Mouse (Mus musculus) midbrain, postnatal 0 days (tissue): ENCODE measurements at regions not wholly inside any gene's neighbourhood (a gene's known extent, or its start where the extent isn't known, plus 50 kb on each side); places are given as distances from the start of the nearest gene placed in this dataset.

Experiments
- ATAC-seq: fragments of 200-750 bp; cut with Nextera tagmentation; 2 replicates; pipeline ENCODE4 v1.8.0; 2017; ENCODE audit warnings: moderate number of reproducible peaks, mild to moderate bottlenecking, moderate TSS enrichment, moderate library complexity; ENCODE audit not compliant: low FRiP score
- DNase-seq: peaks from one replicate; pipeline ENCODE4 v3.0.0-alpha.2; 2015; ENCODE audit warnings: low spot score
- H3K27ac ChIP-seq: fragments of 300-500 bp; sonication (generic); 2 replicates; pipeline ENCODE4 v1.5.1; 2014; ENCODE audit warnings: low read depth, mild to moderate bottlenecking, low read length, mixed read lengths
- H3K27me3 ChIP-seq: fragments of 300-500 bp; sonication (generic); 2 replicates; pipeline ENCODE4 v1.6.1; 2014; ENCODE audit warnings: low read length, control low read depth, mixed read lengths; ENCODE audit not compliant: insufficient read depth
- H3K36me3 ChIP-seq: fragments of 300-500 bp; sonication (generic); 2 replicates; pipeline ENCODE4 v1.6.1; 2014; ENCODE audit warnings: low read length, control low read depth, mixed read lengths; ENCODE audit not compliant: insufficient read depth
- H3K4me1 ChIP-seq: fragments of 300-500 bp; sonication (generic); 2 replicates; pipeline ENCODE4 v1.6.1; 2014; ENCODE audit warnings: mild to moderate bottlenecking, control low read depth, antibody characterized with exemption, low read length, mixed read lengths; ENCODE audit not compliant: insufficient read depth
- H3K4me2 ChIP-seq: fragments of 300-500 bp; sonication (generic); 2 replicates; pipeline ENCODE4 v1.6.1; 2014; ENCODE audit warnings: low read depth, mild to moderate bottlenecking, low read length, mixed read lengths; ENCODE audit not compliant: poor library complexity, severe bottlenecking
- H3K4me3 ChIP-seq: fragments of 300-500 bp; sonication (generic); 2 replicates; pipeline ENCODE4 v1.5.1; 2014; ENCODE audit warnings: low read depth, mild to moderate bottlenecking, low read length, moderate library complexity
- H3K9ac ChIP-seq: fragments of 300-500 bp; sonication (generic); replicated peaks from 2 replicates; pipeline ENCODE4 v1.6.1; 2014; ENCODE audit warnings: mild to moderate bottlenecking, low read length, moderate library complexity, mixed read lengths; ENCODE audit not compliant: poor library complexity, severe bottlenecking
- H3K9me3 ChIP-seq: fragments of 300-500 bp; sonication (generic); 2 replicates; pipeline ENCODE4 v1.6.1; 2016; ENCODE audit warnings: low read length, control low read depth
- CTCF ChIP-seq: IDR thresholded peaks from 2 replicates; pipeline ENCODE4 v1.5.1; 2016; ENCODE audit warnings: antibody characterized with exemption, mild to moderate bottlenecking
- WGBS: fragments of 180-500 bp; shearing (Covaris S2); extraction: QIAGEN DNeasy Blood & Tissue Kit; methylation state at CpG from one replicate; pipeline ENCODE4 v1.1.7; 2014; 5-methylcytosine and 5-hydroxymethylcytosine counted together

DNA sequence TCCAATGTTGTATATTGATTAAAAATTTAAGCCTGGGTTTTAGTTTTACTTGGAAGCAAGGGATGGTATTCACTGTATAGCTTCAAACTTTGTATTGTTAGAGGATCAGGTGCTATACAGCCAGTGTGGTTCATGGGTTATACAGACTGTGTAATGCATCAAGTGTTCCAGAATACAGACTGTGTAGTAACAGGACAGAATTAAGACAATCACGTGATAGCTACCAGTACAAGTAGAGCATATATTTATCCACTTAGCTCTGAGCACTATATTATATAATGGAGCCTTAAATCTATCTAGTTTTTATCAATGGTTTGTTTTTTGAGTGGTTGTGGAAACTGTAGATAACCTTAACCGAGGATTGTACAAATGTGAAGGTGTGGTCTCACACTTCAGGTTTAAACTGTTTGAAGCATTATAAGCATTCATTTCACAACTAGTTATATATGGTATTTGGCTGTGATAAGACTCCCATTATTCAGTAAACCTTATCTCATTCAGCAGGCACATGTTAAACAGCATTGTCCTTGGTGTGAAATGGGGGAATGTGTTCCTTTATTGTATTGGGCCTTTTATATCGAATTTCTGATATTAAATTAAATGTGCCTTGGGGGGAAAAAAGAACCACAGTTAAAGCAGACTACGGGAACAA, 256.3 kb upstream of the Sdr16c6 start:
- Histone ChIP-seq H3K4me3 (no peak overlapping the region), H3K4me2 (no peak overlapping the region), H3K4me1 (no peaks in the 10 kb centered on the region), H3K9me3 (no peaks in the 10 kb centered on the region), H3K27ac (no peak overlapping the region), H3K27me3 (no peaks in the 10 kb centered on the region), H3K36me3 (no peaks in the 10 kb centered on the region), H3K9ac (no peak overlapping the region)
- ATAC-seq: no peak
- TF ChIP-seq CTCF: no peak
- 69% methylated on average over 4 of the region's 4 CpGs for WGBS
- DNase-seq: no peak

DNA sequence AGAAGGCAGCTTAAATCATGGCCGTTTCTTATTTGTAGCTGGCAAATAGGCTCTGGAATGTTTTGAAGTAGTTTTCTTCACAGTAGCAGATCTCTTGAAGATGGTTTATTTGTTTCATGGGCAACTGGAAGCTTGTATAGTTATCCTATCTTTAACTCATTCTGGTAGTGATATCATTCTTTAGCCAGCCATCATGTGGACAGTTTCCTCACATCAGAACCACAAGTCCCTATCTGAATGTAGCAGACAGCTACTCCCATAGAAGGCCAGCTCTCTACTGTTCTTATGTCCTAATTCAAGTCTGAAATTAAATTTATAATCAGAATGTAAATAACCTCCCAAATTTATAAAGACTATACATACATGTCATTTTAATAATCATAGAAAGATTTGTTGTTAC, 253.8 kb upstream of the Sdr16c6 start:
- H3K4me3 ChIP-seq: no peak overlapping the region
- DNase-seq: no peak
- no peaks in the 10 kb centered on the region for H3K36me3 ChIP-seq
- no peaks in the 10 kb centered on the region for H3K4me1 ChIP-seq
- ATAC-seq: no peak
- H3K27ac ChIP-seq: no peak overlapping the region
- 92% methylated on average over 1 of the region's 1 CpGs for WGBS
- H3K4me2 ChIP-seq: no peak overlapping the region
- TF ChIP-seq CTCF: no peak
- no peaks in the 10 kb centered on the region for H3K27me3 ChIP-seq
- H3K9ac ChIP-seq: no peak overlapping the region
- no peaks in the 10 kb centered on the region for H3K9me3 ChIP-seq

DNA sequence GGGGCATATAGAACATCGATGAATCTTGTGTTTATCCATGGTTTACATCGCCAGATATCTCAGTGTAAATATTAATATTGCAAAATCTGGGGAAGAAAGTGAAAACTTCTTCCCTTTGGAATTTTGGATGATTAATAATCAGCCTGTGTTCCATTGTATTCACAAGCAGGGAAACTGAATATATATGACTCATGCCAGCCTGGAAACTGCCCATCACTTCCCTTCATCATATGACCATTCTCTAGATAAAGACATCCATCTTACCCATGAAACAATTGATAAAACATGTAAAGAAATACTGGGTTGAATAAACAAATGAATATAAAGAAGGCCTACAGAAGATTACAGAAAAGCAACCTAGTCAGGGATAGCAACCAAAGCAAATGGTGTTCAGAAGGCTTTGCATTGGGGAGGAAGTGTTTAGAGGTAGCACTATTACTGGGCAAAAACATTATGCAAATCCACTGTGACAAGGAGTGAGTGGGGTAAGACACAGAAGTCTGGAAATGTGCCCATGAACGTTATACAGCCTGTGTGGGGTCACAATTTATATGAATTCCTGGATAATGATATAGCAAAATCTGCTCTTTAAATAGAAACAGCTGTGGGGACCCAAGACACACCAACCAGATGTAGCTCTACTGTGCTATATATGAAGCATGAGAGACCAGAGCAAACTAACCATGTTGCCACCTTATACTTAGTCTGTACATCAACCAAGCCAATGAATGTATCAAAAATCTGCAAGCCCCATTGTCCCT, 238.5 kb upstream of the Sdr16c6 start:
- Histone ChIP-seq H3K9ac (no peak overlapping the region), H3K27me3 (no peaks in the 10 kb centered on the region), H3K36me3 (no peaks in the 10 kb centered on the region), H3K4me3 (no peak overlapping the region), H3K4me1 (no peaks in the 10 kb centered on the region), H3K9me3 (no peaks in the 10 kb centered on the region), H3K27ac (no peak overlapping the region), H3K4me2 (no peak overlapping the region)
- no peak for DNase-seq
- no peak for ATAC-seq
- 83% methylated on average over 3 of the region's 3 CpGs for WGBS
- no peak for TF ChIP-seq CTCF

DNA sequence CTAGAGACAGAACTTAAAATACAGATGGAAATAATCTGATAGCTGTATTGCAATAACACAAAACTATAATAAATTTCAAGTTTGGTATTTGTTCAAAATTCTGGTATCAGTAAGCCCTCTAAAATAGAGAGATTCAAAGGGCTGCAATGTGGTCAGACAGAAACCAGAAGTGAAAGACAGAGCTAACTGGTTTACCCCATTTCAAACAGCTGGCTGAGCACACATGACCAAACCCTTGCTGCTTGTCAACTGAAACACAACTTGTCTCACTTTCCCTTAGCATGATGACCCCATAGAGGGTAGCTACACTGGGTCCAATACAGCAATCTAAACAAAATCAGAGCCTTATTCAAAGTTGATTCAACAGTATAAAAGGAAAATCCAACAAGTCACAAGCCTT, 234.2 kb upstream of the Sdr16c6 start:
- H3K27me3 ChIP-seq: no peaks in the 10 kb centered on the region
- no peaks in the 10 kb centered on the region for H3K9me3 ChIP-seq
- no peak for ATAC-seq
- no peak for TF ChIP-seq CTCF
- H3K4me3 ChIP-seq: no peak overlapping the region
- no peak for DNase-seq
- H3K4me1 ChIP-seq: no peaks in the 10 kb centered on the region
- H3K4me2 ChIP-seq: no peak overlapping the region
- no peak overlapping the region for H3K9ac ChIP-seq
- no peaks in the 10 kb centered on the region for H3K36me3 ChIP-seq
- no peak overlapping the region for H3K27ac ChIP-seq

DNA sequence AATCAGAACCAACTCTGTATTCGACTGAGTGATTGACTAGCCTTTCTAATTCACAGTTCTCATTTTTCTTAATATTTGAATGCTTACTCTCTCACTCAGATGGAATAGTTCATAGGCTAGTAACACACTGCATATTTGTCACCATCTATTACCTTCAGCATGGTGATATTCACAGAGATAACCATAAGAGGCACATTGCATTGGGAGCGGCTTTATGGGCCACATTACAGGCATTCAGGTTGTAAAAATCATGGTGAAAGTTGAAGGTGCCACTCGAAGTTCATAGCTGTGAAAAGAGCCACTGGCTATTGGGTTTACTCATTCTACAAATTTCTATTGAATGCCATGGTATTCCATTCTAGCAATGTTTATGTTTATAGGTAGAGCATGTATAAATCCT, 229.6 kb upstream of the Sdr16c6 start:
- DNase-seq: no peak
- Histone ChIP-seq H3K27ac (no peak overlapping the region), H3K4me1 (no peaks in the 10 kb centered on the region), H3K9ac (no peak overlapping the region), H3K4me2 (no peak overlapping the region), H3K4me3 (no peak overlapping the region), H3K9me3 (no peaks in the 10 kb centered on the region), H3K36me3 (no peaks in the 10 kb centered on the region), H3K27me3 (no peaks in the 10 kb centered on the region)
- no peak for TF ChIP-seq CTCF
- no peak for ATAC-seq
- 75% methylated on average over 3 of the region's 3 CpGs for WGBS

DNA sequence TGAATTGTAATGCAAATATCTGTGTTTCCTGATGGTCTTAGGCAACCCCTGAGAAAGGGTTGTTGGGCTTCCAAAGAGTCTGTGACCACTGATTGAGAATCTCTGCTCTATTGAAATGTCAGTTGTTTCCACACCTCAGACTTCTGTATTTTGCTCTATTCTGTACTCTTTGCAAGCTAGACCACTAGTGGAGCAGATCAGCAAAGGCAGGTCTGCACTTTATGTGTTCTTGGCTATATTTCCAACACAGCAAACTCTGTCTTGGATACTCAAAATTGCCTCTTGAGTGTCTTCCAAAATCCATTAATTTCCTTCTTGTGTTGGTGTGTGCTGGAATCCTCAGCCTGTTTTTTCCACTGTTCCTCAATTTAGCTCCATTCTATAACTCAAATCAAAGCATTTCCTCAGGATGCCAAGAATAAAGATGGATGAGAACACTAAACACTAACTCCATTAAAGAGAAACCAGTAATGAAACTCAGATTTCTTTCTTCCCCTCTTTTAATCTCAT, 228.5 kb upstream of the Sdr16c6 start:
- Histone ChIP-seq H3K4me3 (no peak overlapping the region), H3K27ac (no peak overlapping the region), H3K4me1 (no peaks in the 10 kb centered on the region), H3K4me2 (no peak overlapping the region), H3K27me3 (no peaks in the 10 kb centered on the region), H3K9me3 (no peaks in the 10 kb centered on the region), H3K36me3 (no peaks in the 10 kb centered on the region), H3K9ac (no peak overlapping the region)
- DNase-seq (no peak), ATAC-seq (no peak)
- TF ChIP-seq CTCF: no peak
